Mouse (Mus musculus): ENCODE results near the gene Cog1. TPM values are rescaled to one million over a fixed set of nuclear protein-coding genes. Genes with fewer than 3 reads are reported as not detected.

Cog1 gene
- polyA plus RNA-seq, 1 experiment from 2014 or later, result 15.5 TPM

DNA sequence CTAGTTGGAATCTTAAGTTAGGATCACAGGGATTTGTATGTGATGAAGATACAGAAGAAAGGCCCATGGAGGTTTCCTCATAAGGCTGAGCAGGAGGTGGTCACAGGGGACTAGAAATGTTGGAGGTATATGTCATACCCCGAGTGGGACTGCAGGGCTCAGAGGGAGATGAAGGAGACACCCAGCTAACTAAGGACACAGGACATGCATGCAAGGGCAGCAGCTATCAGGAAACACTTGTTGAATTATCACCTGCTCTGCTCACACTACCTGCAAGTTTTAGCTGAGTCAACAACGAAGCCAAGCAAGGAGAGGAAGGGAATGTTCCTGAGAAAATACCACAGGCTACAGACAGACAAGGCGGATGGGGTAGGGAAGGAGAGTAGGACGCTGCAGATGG lies 18.7 kb downstream of the Cog1 start:
- Histone ChIP-seq H3K4me2 (ENCODE audit: low read depth, low read length) (no peak overlapping the region), H3K27ac (ENCODE audit: low read length) (no peak overlapping the region), H3K4me3 (ENCODE audit: low read length) (no peak overlapping the region), H3K9me3 (replicated peaks; ENCODE audit: control insufficient read depth, low read length) (no peaks in the 10 kb centered on the region), H3K9ac (ENCODE audit: low read length) (no peak overlapping the region), H3K4me1 (ENCODE audit: control insufficient read depth, insufficient read depth, low read length) (peaks cover 23% of the 10 kb centered on the region), H3K27me3 (ENCODE audit: control insufficient read depth, insufficient read depth, low read length) (no peaks in the 10 kb centered on the region), H3K36me3 (ENCODE audit: control insufficient read depth, insufficient read depth) (peaks cover 15% of the 10 kb centered on the region)
- ATAC-seq (replicated peaks; ENCODE audit: extremely low read depth, insufficient read depth, low FRiP score), result no peak
- WGBS, result 66% methylated on average over 4 of the region's 4 CpGs

DNA sequence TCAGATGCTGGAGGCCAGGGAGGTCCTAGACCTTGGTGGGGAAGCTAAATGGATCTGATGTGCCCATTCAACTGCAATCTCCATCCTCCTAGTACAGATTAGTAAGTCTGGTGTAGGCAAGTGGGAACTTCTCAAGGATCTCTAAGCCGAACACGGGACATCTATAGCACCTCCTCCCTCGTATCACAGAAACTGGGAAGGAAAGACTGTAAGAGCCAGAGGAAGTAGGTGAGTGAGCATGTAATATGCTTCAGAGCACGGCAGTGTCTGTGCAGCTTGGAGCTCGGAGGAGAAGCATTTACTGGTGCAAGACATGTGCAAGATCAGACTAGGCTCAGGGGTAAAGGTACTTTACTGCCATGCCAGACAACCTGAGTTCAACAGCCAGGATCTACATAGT lies 19.9 kb downstream of the Cog1 start:
- Histone ChIP-seq H3K4me2 (ENCODE audit: low read depth, low read length) (no peak overlapping the region), H3K27ac (ENCODE audit: low read length) (no peak overlapping the region), H3K9ac (ENCODE audit: low read length) (no peak overlapping the region), H3K9me3 (replicated peaks; ENCODE audit: control insufficient read depth, low read length) (no peaks in the 10 kb centered on the region), H3K27me3 (ENCODE audit: control insufficient read depth, insufficient read depth, low read length) (no peaks in the 10 kb centered on the region), H3K4me3 (ENCODE audit: low read length) (no peak overlapping the region), H3K4me1 (ENCODE audit: control insufficient read depth, insufficient read depth, low read length) (peaks cover 30% of the 10 kb centered on the region), H3K36me3 (ENCODE audit: control insufficient read depth, insufficient read depth) (peaks cover 19% of the 10 kb centered on the region)
- ATAC-seq (replicated peaks; ENCODE audit: extremely low read depth, insufficient read depth, low FRiP score), result no peak
- WGBS, result 75% methylated on average over 5 of the region's 5 CpGs

DNA sequence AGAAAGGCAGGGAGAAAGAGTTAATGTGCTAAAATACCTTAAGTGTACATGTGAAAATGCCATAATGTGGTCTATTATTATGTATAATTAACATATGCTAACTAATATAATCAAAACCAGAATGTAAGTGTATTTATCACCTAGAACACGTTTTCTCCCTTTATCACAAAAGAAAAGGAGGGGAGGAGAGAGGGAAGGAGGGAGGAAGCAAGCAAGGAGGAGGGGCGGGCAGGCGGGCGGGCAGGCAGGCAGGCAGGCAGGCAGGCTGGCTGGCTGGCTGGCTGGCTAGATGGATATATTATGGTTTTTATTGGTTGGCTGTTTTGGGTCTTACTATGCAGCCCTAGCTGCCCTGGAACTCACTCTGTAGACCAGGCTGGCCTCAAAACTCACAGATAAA lies 20.7 kb downstream of the Cog1 start:
- H3K4me1 ChIP-seq (ENCODE audit: control insufficient read depth, insufficient read depth, low read length), result peaks cover 35% of the 10 kb centered on the region
- H3K9ac ChIP-seq (ENCODE audit: low read length), result no peak overlapping the region
- peaks cover 17% of the 10 kb centered on the region for H3K36me3 ChIP-seq (ENCODE audit: control insufficient read depth, insufficient read depth)
- no peak overlapping the region for H3K4me3 ChIP-seq (ENCODE audit: low read length)
- H3K27ac ChIP-seq (ENCODE audit: low read length), result no peak overlapping the region
- no peak overlapping the region for H3K4me2 ChIP-seq (ENCODE audit: low read depth, low read length)
- H3K9me3 ChIP-seq (replicated peaks; ENCODE audit: control insufficient read depth, low read length), result no peaks in the 10 kb centered on the region
- ATAC-seq (replicated peaks; ENCODE audit: extremely low read depth, insufficient read depth, low FRiP score), result no peak
- 79% methylated on average over 4 of the region's 4 CpGs for WGBS
- H3K27me3 ChIP-seq (ENCODE audit: control insufficient read depth, insufficient read depth, low read length), result no peaks in the 10 kb centered on the region

GRCm38 (mm10) chr11:113673614-113674013 lies 24.6 kb downstream of the Cog1 start:
- Histone ChIP-seq H3K4me3 (ENCODE audit: low read length) (no peak overlapping the region), H3K4me1 (ENCODE audit: control insufficient read depth, insufficient read depth, low read length) (peaks cover 24% of the 10 kb centered on the region), H3K4me2 (ENCODE audit: low read depth, low read length) (peak overlapping the region; percentile 38), H3K27ac (ENCODE audit: low read length) (peak overlapping the region; percentile 80), H3K36me3 (ENCODE audit: control insufficient read depth, insufficient read depth) (peaks cover 35% of the 10 kb centered on the region), H3K27me3 (ENCODE audit: control insufficient read depth, insufficient read depth, low read length) (no peaks in the 10 kb centered on the region), H3K9ac (ENCODE audit: low read length) (peak overlapping the region; percentile 26; the same call in 1 of the 2 replicates), H3K9me3 (replicated peaks; ENCODE audit: control insufficient read depth, low read length) (no peaks in the 10 kb centered on the region)
- no peak for ATAC-seq (replicated peaks; ENCODE audit: extremely low read depth, insufficient read depth, low FRiP score)
- WGBS, result 57% methylated on average over 4 of the region's 4 CpGs

- Histone ChIP-seq H3K9me3 (replicated peaks; ENCODE audit: control insufficient read depth, low read length) (no peaks in the 10 kb centered on the region), H3K4me1 (ENCODE audit: control insufficient read depth, insufficient read depth, low read length) (peaks cover 26% of the 10 kb centered on the region), H3K36me3 (ENCODE audit: control insufficient read depth, insufficient read depth) (peaks cover 33% of the 10 kb centered on the region), H3K4me3 (ENCODE audit: low read length) (no peak overlapping the region), H3K4me2 (ENCODE audit: low read depth, low read length) (no peak overlapping the region), H3K9ac (ENCODE audit: low read length) (no peak overlapping the region), H3K27me3 (ENCODE audit: control insufficient read depth, insufficient read depth, low read length) (no peaks in the 10 kb centered on the region), H3K27ac (ENCODE audit: low read length) (no peak overlapping the region)
- no peak for ATAC-seq (replicated peaks; ENCODE audit: extremely low read depth, insufficient read depth, low FRiP score)
- 82% methylated on average over 5 of the region's 5 CpGs for WGBS
These were observed 25.6 kb downstream of the Cog1 start for GRCm38 (mm10) chr11:113674595-113674994.

DNA sequence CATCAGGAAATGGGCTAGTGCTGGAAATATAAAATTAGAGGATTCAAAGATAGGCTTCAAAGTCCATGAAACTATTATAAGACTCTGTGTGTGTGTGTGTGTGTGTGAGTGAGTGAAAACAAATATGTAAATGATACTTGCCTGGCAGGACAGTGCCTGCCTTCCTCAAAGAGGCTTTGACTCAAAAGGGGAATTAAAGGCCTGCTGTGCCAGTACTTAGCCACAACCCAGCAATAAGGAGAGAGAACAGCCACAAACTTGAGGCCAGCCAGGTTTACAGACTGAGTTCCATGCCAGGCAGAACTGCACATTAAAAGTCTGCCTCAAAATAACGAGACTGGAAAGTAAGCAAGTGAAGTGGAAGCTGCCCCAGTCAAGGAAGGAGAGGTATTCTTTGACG lies 27.9 kb downstream of the Cog1 start:
- Histone ChIP-seq H3K27ac (ENCODE audit: low read length) (no peak overlapping the region), H3K9ac (ENCODE audit: low read length) (no peak overlapping the region), H3K9me3 (replicated peaks; ENCODE audit: control insufficient read depth, low read length) (no peaks in the 10 kb centered on the region), H3K4me3 (ENCODE audit: low read length) (no peak overlapping the region), H3K27me3 (ENCODE audit: control insufficient read depth, insufficient read depth, low read length) (no peaks in the 10 kb centered on the region), H3K36me3 (ENCODE audit: control insufficient read depth, insufficient read depth) (peaks cover 33% of the 10 kb centered on the region), H3K4me2 (ENCODE audit: low read depth, low read length) (no peak overlapping the region), H3K4me1 (ENCODE audit: control insufficient read depth, insufficient read depth, low read length) (peaks cover 36% of the 10 kb centered on the region)
- no peak for ATAC-seq (replicated peaks; ENCODE audit: extremely low read depth, insufficient read depth, low FRiP score)
- 87% methylated on average over 2 of the region's 2 CpGs for WGBS

- H3K9ac ChIP-seq (ENCODE audit: low read length), result no peak overlapping the region
- peaks cover 41% of the 10 kb centered on the region for H3K4me1 ChIP-seq (ENCODE audit: control insufficient read depth, insufficient read depth, low read length)
- peaks cover 30% of the 10 kb centered on the region for H3K36me3 ChIP-seq (ENCODE audit: control insufficient read depth, insufficient read depth)
- no peak overlapping the region for H3K27ac ChIP-seq (ENCODE audit: low read length)
- 98% methylated on average over 2 of the region's 2 CpGs for WGBS
- no peak for ATAC-seq (replicated peaks; ENCODE audit: extremely low read depth, insufficient read depth, low FRiP score)
- H3K4me3 ChIP-seq (ENCODE audit: low read length), result no peak overlapping the region
- no peaks in the 10 kb centered on the region for H3K27me3 ChIP-seq (ENCODE audit: control insufficient read depth, insufficient read depth, low read length)
- H3K4me2 ChIP-seq (ENCODE audit: low read depth, low read length), result no peak overlapping the region
- no peaks in the 10 kb centered on the region for H3K9me3 ChIP-seq (replicated peaks; ENCODE audit: control insufficient read depth, low read length)
These were observed 28.4 kb downstream of the Cog1 start for GRCm38 (mm10) chr11:113677378-113677777.

DNA sequence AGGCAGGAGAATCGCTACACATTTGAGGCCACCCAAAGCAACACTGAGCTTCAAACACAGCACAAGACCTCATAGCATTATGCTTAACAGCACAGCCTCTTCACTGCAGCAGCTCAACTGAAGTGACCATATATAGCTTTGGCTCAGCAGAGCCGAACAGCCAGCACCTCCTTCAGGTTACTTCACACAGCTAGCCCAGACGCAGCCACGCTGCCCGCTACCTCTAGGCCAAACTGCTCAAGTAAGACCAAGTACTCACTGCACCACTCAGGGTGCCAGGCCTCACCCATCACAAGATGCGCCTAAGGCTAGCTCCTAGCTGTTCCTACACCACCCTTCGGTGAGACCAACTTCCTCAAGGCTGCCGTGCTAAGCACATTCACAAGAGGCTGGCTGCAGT lies 29.4 kb downstream of the Cog1 start:
- Histone ChIP-seq H3K9ac (ENCODE audit: low read length) (peak overlapping the region; percentile 38), H3K27me3 (ENCODE audit: control insufficient read depth, insufficient read depth, low read length) (no peaks in the 10 kb centered on the region), H3K4me3 (ENCODE audit: low read length) (no peak overlapping the region), H3K27ac (ENCODE audit: low read length) (peak overlapping the region; percentile 77), H3K4me2 (ENCODE audit: low read depth, low read length) (peak overlapping the region; percentile 34; the same call in 1 of the 2 replicates), H3K4me1 (ENCODE audit: control insufficient read depth, insufficient read depth, low read length) (peaks cover 42% of the 10 kb centered on the region), H3K36me3 (ENCODE audit: control insufficient read depth, insufficient read depth) (peaks cover 25% of the 10 kb centered on the region), H3K9me3 (replicated peaks; ENCODE audit: control insufficient read depth, low read length) (no peaks in the 10 kb centered on the region)
- 51% methylated on average over 8 of the region's 8 CpGs for WGBS
- no peak; the same call in 1 of the 2 replicates for ATAC-seq (replicated peaks; ENCODE audit: extremely low read depth, insufficient read depth, low FRiP score)

- Histone ChIP-seq H3K27ac (ENCODE audit: low read length) (no peak overlapping the region), H3K27me3 (ENCODE audit: control insufficient read depth, insufficient read depth, low read length) (no peaks in the 10 kb centered on the region), H3K4me1 (ENCODE audit: control insufficient read depth, insufficient read depth, low read length) (peaks cover 41% of the 10 kb centered on the region), H3K9ac (ENCODE audit: low read length) (no peak overlapping the region), H3K4me3 (ENCODE audit: low read length) (no peak overlapping the region), H3K4me2 (ENCODE audit: low read depth, low read length) (no peak overlapping the region), H3K36me3 (ENCODE audit: control insufficient read depth, insufficient read depth) (peaks cover 12% of the 10 kb centered on the region), H3K9me3 (replicated peaks; ENCODE audit: control insufficient read depth, low read length) (no peaks in the 10 kb centered on the region)
- WGBS, result 65% methylated on average over 2 of the region's 2 CpGs
- ATAC-seq (replicated peaks; ENCODE audit: extremely low read depth, insufficient read depth, low FRiP score), result no peak
These were observed 32.0 kb downstream of the Cog1 start for GRCm38 (mm10) chr11:113680954-113681353.

DNA sequence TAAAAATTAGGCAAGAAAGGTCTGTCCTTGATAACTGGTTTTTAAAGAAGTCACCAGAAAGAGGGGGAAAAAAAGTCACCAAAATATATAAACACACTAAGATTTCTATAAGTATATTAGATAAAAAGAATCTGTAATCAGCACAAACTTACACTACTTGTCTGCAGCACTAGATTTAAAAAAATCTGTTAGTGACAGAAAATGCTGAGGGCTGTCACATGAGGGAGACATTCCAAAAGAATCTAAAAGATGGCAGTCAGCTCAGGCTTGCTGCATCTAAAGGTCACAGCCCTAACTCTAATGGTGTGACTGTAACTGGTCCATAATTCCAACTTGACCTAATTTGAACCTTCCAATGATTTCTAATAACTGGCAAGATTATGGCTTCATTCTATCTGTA lies 33.0 kb downstream of the Cog1 start:
- Histone ChIP-seq H3K4me3 (ENCODE audit: low read length) (no peak overlapping the region), H3K36me3 (ENCODE audit: control insufficient read depth, insufficient read depth) (peaks cover 2% of the 10 kb centered on the region), H3K27ac (ENCODE audit: low read length) (no peak overlapping the region), H3K9ac (ENCODE audit: low read length) (peak overlapping the region; percentile 85; the same call in 1 of the 2 replicates), H3K4me2 (ENCODE audit: low read depth, low read length) (peak overlapping the region; percentile 76), H3K27me3 (ENCODE audit: control insufficient read depth, insufficient read depth, low read length) (no peaks in the 10 kb centered on the region), H3K4me1 (ENCODE audit: control insufficient read depth, insufficient read depth, low read length) (peaks cover 47% of the 10 kb centered on the region), H3K9me3 (replicated peaks; ENCODE audit: control insufficient read depth, low read length) (no peaks in the 10 kb centered on the region)
- ATAC-seq (replicated peaks; ENCODE audit: extremely low read depth, insufficient read depth, low FRiP score), result no peak
